Mouse (Mus musculus): ENCODE data around the gene Olfr606. TPM values are rescaled to one million over a fixed set of nuclear protein-coding genes. Genes with fewer than 3 reads are reported as not detected.

Olfr606 gene
- polyA plus RNA-seq, 1 experiment from 2014 or later = not detected

Small RNAs within 50 kb of the gene (microRNA-seq; reads per million reads assigned to microRNA genes)
- not detected for gene Gm25774

Other genes starting within 250 kb of the Olfr606 start
- not detected in 2 replicates for gene Olfr593, start 237.2 kb upstream of the Olfr606 start, polyA plus RNA-seq (2014; fragmentation: Nextera tagmentation; extraction: Ambion mirVana)
- not detected in 2 replicates for gene Olfr594, start 232.1 kb upstream of the Olfr606 start, polyA plus RNA-seq (2014; fragmentation: Nextera tagmentation; extraction: Ambion mirVana)
- not detected in 2 replicates for gene Usp17ld, start 196.5 kb upstream of the Olfr606 start, polyA plus RNA-seq (2014; fragmentation: Nextera tagmentation; extraction: Ambion mirVana)
- not detected in 2 replicates for gene Olfr596, start 143.4 kb upstream of the Olfr606 start, polyA plus RNA-seq (2014; fragmentation: Nextera tagmentation; extraction: Ambion mirVana)
- gene Olfr597, start 132.7 kb upstream of the Olfr606 start, polyA plus RNA-seq (2014; fragmentation: Nextera tagmentation; extraction: Ambion mirVana) = not detected in 2 replicates
- gene Olfr598, start 125.5 kb upstream of the Olfr606 start, polyA plus RNA-seq (2014; fragmentation: Nextera tagmentation; extraction: Ambion mirVana) = not detected in 2 replicates
- gene Olfr599, start 113.1 kb upstream of the Olfr606 start, polyA plus RNA-seq (2014; fragmentation: Nextera tagmentation; extraction: Ambion mirVana) = not detected in 2 replicates
- not detected in 2 replicates for gene Olfr600, start 99.4 kb upstream of the Olfr606 start, polyA plus RNA-seq (2014; fragmentation: Nextera tagmentation; extraction: Ambion mirVana)
- not detected in 2 replicates for gene Olfr601, start 86.4 kb upstream of the Olfr606 start, polyA plus RNA-seq (2014; fragmentation: Nextera tagmentation; extraction: Ambion mirVana)
- not detected in 2 replicates for gene Olfr603, start 62.9 kb upstream of the Olfr606 start, polyA plus RNA-seq (2014; fragmentation: Nextera tagmentation; extraction: Ambion mirVana)
- not detected in 2 replicates for gene Usp17lc, start 34.0 kb upstream of the Olfr606 start, polyA plus RNA-seq (2014; fragmentation: Nextera tagmentation; extraction: Ambion mirVana)
- not detected in 2 replicates for gene Olfr605, start 3.6 kb upstream of the Olfr606 start, polyA plus RNA-seq (2014; fragmentation: Nextera tagmentation; extraction: Ambion mirVana)
- not detected in 2 replicates for gene Olfr607, start 15.1 kb downstream of the Olfr606 start, polyA plus RNA-seq (2014; fragmentation: Nextera tagmentation; extraction: Ambion mirVana)
- not detected in 2 replicates for gene Olfr608, start 20.8 kb downstream of the Olfr606 start, polyA plus RNA-seq (2014; fragmentation: Nextera tagmentation; extraction: Ambion mirVana)
- gene Olfr609, start 49.0 kb downstream of the Olfr606 start, polyA plus RNA-seq (2014; fragmentation: Nextera tagmentation; extraction: Ambion mirVana) = not detected in 2 replicates
- gene Olfr610, start 63.1 kb downstream of the Olfr606 start, polyA plus RNA-seq (2014; fragmentation: Nextera tagmentation; extraction: Ambion mirVana) = not detected in 2 replicates
- not detected in 2 replicates for gene Olfr611, start 71.8 kb downstream of the Olfr606 start, polyA plus RNA-seq (2014; fragmentation: Nextera tagmentation; extraction: Ambion mirVana)
- not detected in 2 replicates for gene Olfr612, start 93.7 kb downstream of the Olfr606 start, polyA plus RNA-seq (2014; fragmentation: Nextera tagmentation; extraction: Ambion mirVana)
- gene Olfr613, start 99.0 kb downstream of the Olfr606 start, polyA plus RNA-seq (2014; fragmentation: Nextera tagmentation; extraction: Ambion mirVana) = not detected in 2 replicates
- gene Olfr615, start 107.0 kb downstream of the Olfr606 start, polyA plus RNA-seq (2014; fragmentation: Nextera tagmentation; extraction: Ambion mirVana) = not detected in 2 replicates
- not detected in 2 replicates for gene Olfr616, start 120.1 kb downstream of the Olfr606 start, polyA plus RNA-seq (2014; fragmentation: Nextera tagmentation; extraction: Ambion mirVana)
- gene Olfr617, start 124.0 kb downstream of the Olfr606 start, polyA plus RNA-seq (2014; fragmentation: Nextera tagmentation; extraction: Ambion mirVana) = not detected in 2 replicates
- not detected in 2 replicates for gene Olfr618, start 141.1 kb downstream of the Olfr606 start, polyA plus RNA-seq (2014; fragmentation: Nextera tagmentation; extraction: Ambion mirVana)
- not detected in 2 replicates for gene Olfr619, start 151.5 kb downstream of the Olfr606 start, polyA plus RNA-seq (2014; fragmentation: Nextera tagmentation; extraction: Ambion mirVana)
- gene Olfr620, start 163.5 kb downstream of the Olfr606 start, polyA plus RNA-seq (2014; fragmentation: Nextera tagmentation; extraction: Ambion mirVana) = not detected in 2 replicates
- gene Olfr622, start 193.7 kb downstream of the Olfr606 start, polyA plus RNA-seq (2014; fragmentation: Nextera tagmentation; extraction: Ambion mirVana) = not detected in 2 replicates
- not detected in 2 replicates for gene Olfr623, start 214.7 kb downstream of the Olfr606 start, polyA plus RNA-seq (2014; fragmentation: Nextera tagmentation; extraction: Ambion mirVana)
- gene Olfr624, start 222.1 kb downstream of the Olfr606 start, polyA plus RNA-seq (2014; fragmentation: Nextera tagmentation; extraction: Ambion mirVana) = 0.03 TPM in 1 of 2 replicates, not detected in the other
- not detected in 2 replicates for gene Olfr625-ps1, start 233.7 kb downstream of the Olfr606 start, polyA plus RNA-seq (2014; fragmentation: Nextera tagmentation; extraction: Ambion mirVana)